Comparison of ENCODE assay signal across 7 mouse cellular contexts in genomic region chr4:32304221-32304703, GRCm38 (mm10).
DNase-seq lines count a peak whose midpoint lies in the region; ATAC-seq and TF ChIP-seq lines count a peak whose summit lies in the region.

No protein-coding gene starts in this region.

- H3K4me2 ChIP-seq in liver, embryonic 14.5 days (ENCODE audit: low read depth) = peak overlapping the region; percentile 15; the same call in 1 of the 2 replicates
- peak overlapping the region; percentile 42 for H3K4me2 ChIP-seq in neural tube, embryonic 15.5 days

- H3K36me3 ChIP-seq in hindbrain, embryonic 10.5 days = no peaks in the 10 kb centered on the region
- no peaks in the 10 kb centered on the region for H3K36me3 ChIP-seq in liver, embryonic 14.5 days (replicated peaks; ENCODE audit: control insufficient read depth, insufficient read depth, low read depth)
- H3K36me3 ChIP-seq in neural tube, embryonic 15.5 days = no peaks in the 10 kb centered on the region

- no peaks in the 10 kb centered on the region for H3K9me3 ChIP-seq in hindbrain, embryonic 10.5 days
- no peaks in the 10 kb centered on the region for H3K9me3 ChIP-seq in liver, embryonic 14.5 days (ENCODE audit: control insufficient read depth, low read length)
- no peaks in the 10 kb centered on the region for H3K9me3 ChIP-seq in neural tube, embryonic 15.5 days (replicated peaks)

- DNase-seq in MEL-GATA-1-ER (ENCODE audit: extremely low read depth, low read depth) = peak; percentile 58
- DNase-seq in cerebellum, adult 9-10 months = peak; percentile 64
- peak; percentile 26 for DNase-seq in hindbrain, embryonic 10.5 days (ENCODE audit: low spot score)
- DNase-seq in liver, embryonic 14.5 days (ENCODE audit: low read depth in 3 of 3, low spot score in 3 of 3) = peak; percentile 12 to 31 (median 17)
- no peak for DNase-seq in spleen, postnatal 14 days (ENCODE audit: low spot score in 2 of 2)
- no peak for DNase-seq in testis, postnatal 14 days (ENCODE audit: low spot score)

- no peaks in the 10 kb centered on the region for H3K27me3 ChIP-seq in hindbrain, embryonic 10.5 days (ENCODE audit: insufficient read depth, poor library complexity, severe bottlenecking)
- H3K27me3 ChIP-seq in liver, embryonic 14.5 days (ENCODE audit: control insufficient read depth, insufficient read depth, low read length) = no peaks in the 10 kb centered on the region
- no peaks in the 10 kb centered on the region for H3K27me3 ChIP-seq in neural tube, embryonic 15.5 days (replicated peaks)

- H3K4me1 ChIP-seq in hindbrain, embryonic 10.5 days (replicated peaks) = peaks cover 70% of the 10 kb centered on the region
- H3K4me1 ChIP-seq in liver, embryonic 14.5 days (replicated peaks; ENCODE audit: control insufficient read depth in 2 of 2, insufficient read depth in 2 of 2, low read length in 1 of 2) = peaks cover 0 to 38% of the 10 kb centered on the region in 2 experiments; a peak in 2 of 4 replicates
- peaks cover 56% of the 10 kb centered on the region for H3K4me1 ChIP-seq in neural tube, embryonic 15.5 days

- no peak overlapping the region for H3K9ac ChIP-seq in liver, embryonic 14.5 days (replicated peaks)
- no peak overlapping the region for H3K9ac ChIP-seq in neural tube, embryonic 15.5 days (replicated peaks)

- TF ChIP-seq CTCF in liver, embryonic 14.5 days (IDR thresholded peaks at IDR 0.05; ENCODE audit: low read depth) = no peak

- WGBS in hindbrain, embryonic 10.5 days = 28% methylated on average over 6 of the region's 6 CpGs
- 21% methylated on average over 6 of the region's 6 CpGs for WGBS in liver, embryonic 14.5 days (ENCODE audit: insufficient replicate concordance)
- WGBS in neural tube, embryonic 15.5 days = 15% methylated on average over 6 of the region's 6 CpGs

- peak overlapping the region; percentile 30 for H3K4me3 ChIP-seq in hindbrain, embryonic 10.5 days
- no peak overlapping the region for H3K4me3 ChIP-seq in liver, embryonic 14.5 days (ENCODE audit: insufficient read depth in 1 of 2, low read depth in 2 of 2, low read length in 2 of 2)
- H3K4me3 ChIP-seq in neural tube, embryonic 15.5 days (replicated peaks) = no peak overlapping the region

- H3K27ac ChIP-seq in hindbrain, embryonic 10.5 days = peak overlapping the region; percentile 90
- H3K27ac ChIP-seq in liver, embryonic 14.5 days = no peak overlapping the region
- peak overlapping the region; percentile 86 for H3K27ac ChIP-seq in neural tube, embryonic 15.5 days (replicated peaks)

- peak; percentile 71 for ATAC-seq in liver, embryonic 14.5 days (ENCODE audit: insufficient read depth)
- ATAC-seq in neural tube, embryonic 15.5 days (ENCODE audit: low FRiP score) = peak; percentile 36; the same call in 1 of the 2 replicates

- no peak for TF ChIP-seq EP300 in liver, embryonic 14.5 days (IDR thresholded peaks at IDR 0.05; ENCODE audit: low read depth)

Comparison
In these comparisons a context has a peak if more than half of its experiments do, and no peak if none do; other contexts are left out.
1. DNase-seq: peak in MEL-GATA-1-ER (single experiment), cerebellum, adult 9-10 months (single experiment), hindbrain, embryonic 10.5 days (single experiment) and liver, embryonic 14.5 days (3 of 3); none in spleen, postnatal 14 days (0 of 2) and testis, postnatal 14 days (single experiment).